Mouse (Mus musculus) megakaryocyte, embryonic 14.5 days (primary cell): ENCODE measurements around the gene Tlcd2.

Experiments used
- FLI1 ChIP-seq: IDR thresholded peaks from 2 replicates; pipeline ENCODE4 v1.6.1; 2012; ENCODE audit warnings: low read length, inconsistent platforms, mixed read lengths
- GATA1 ChIP-seq: IDR thresholded peaks from 3 replicates; pipeline ENCODE4 v1.6.1; 2012; ENCODE audit warnings: mixed read lengths, low read length, inconsistent platforms, borderline replicate concordance

GRCm38 (mm10) chr11:75455041-75455736, 6.3 kb upstream of the Tlcd2 start:
- no peak for TF ChIP-seq GATA1
- TF ChIP-seq FLI1, result no peak
